Mouse (Mus musculus): ENCODE data around the gene Ncor2.

DNA sequence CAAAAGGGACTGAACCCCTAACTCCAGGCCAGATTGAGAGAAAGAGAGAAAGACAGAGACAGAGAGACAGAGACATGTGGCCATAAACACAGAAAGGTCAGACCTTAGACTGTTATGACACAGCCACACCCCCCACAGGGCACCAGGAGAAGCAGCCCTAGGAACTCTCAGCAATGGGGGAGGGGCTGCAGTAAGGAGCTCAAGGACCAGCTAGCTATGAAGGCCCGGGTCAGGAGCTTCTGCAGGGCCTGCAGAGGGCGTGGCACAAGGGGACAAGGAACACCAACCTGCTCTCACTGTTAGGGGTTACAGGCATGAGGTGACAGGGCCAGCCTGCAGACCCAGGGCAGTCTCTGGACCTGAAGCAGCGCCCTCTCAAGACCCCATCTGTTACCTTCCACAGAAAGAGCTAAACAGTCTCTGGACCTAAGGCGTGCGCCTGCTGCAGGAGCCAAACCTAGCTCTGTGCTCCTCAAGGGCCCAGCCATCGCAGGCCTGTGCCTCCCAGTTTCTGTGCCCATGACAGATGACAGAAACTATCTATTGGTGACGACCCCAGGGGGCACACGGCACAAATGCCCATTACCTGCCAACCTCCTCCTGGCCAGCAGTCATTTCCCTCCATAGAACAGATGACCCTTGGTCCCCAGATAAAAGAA lies 21.5 kb downstream of the Ncor2 start:
- TF ChIP-seq POLR2A (IDR thresholded peaks at IDR 0.05; ENCODE audit: insufficient read depth, low read depth, low read length) (no peak), CTCF (IDR thresholded peaks at IDR 0.05; ENCODE audit: insufficient read depth, low read depth, low read length) (no peak)
